Mouse (Mus musculus) brown adipose tissue, adult 24 weeks (tissue): ENCODE measurements around the gene Ndufb4. TPM values are rescaled to one million over a fixed set of nuclear protein-coding genes. Genes with fewer than 3 reads are reported as not detected.

Experiments
- H3K27ac ChIP-seq: fragments of 200-500 bp; replicated peaks from 2 replicates; pipeline ENCODE4 v1.5.1; 2012; ENCODE audit warnings: low read depth, mild to moderate bottlenecking, low read length
- H3K4me1 ChIP-seq: fragments of 200-500 bp; 2 replicates; pipeline ENCODE4 v1.6.1; 2012; ENCODE audit warnings: low read length, mixed read lengths; ENCODE audit not compliant: control insufficient read depth, insufficient read depth, insufficient read length
- H3K4me3 ChIP-seq: fragments of 200-500 bp; 2 replicates; pipeline ENCODE4 v1.5.1; 2012; ENCODE audit warnings: low read depth, mild to moderate bottlenecking, low read length, moderate library complexity; ENCODE audit not compliant: insufficient read depth
- polyA plus RNA-seq: library from polyadenylated mRNA; stranded (reverse); fragments of >200 nt; gene quantifications from 2 replicates; pipeline ENCODE4 v1.2.4, GENCODE M21; 2012; ENCODE audit not compliant: missing spikeins, insufficient read depth, insufficient read length

Ndufb4 gene
- polyA plus RNA-seq, 1 experiment, result 1,040 TPM

GRCm38 (mm10) chr16:37634578-37634977 lies 19.7 kb downstream of the Ndufb4 start:
- Histone ChIP-seq H3K27ac (no peak overlapping the region), H3K4me1 (no peaks in the 10 kb centered on the region), H3K4me3 (no peak overlapping the region)

GRCm38 (mm10) chr16:37629011-37629410 lies 25.2 kb downstream of the Ndufb4 start:
- no peak overlapping the region for H3K27ac ChIP-seq
- no peak overlapping the region for H3K4me3 ChIP-seq
- H3K4me1 ChIP-seq, result no peaks in the 10 kb centered on the region; the same call in 1 of the 2 replicates

GRCm38 (mm10) chr16:37628336-37628735 lies 25.9 kb downstream of the Ndufb4 start:
- H3K27ac ChIP-seq, result no peak overlapping the region
- H3K4me3 ChIP-seq, result no peak overlapping the region
- H3K4me1 ChIP-seq, result no peaks in the 10 kb centered on the region; the same call in 1 of the 2 replicates

GRCm38 (mm10) chr16:37626388-37626949 lies 27.8 kb downstream of the Ndufb4 start:
- Histone ChIP-seq H3K4me3 (no peak overlapping the region), H3K27ac (no peak overlapping the region), H3K4me1 (no peaks in the 10 kb centered on the region; the same call in 1 of the 2 replicates)

GRCm38 (mm10) chr16:37622919-37623318 lies 31.3 kb downstream of the Ndufb4 start:
- Histone ChIP-seq H3K4me1 (no peaks in the 10 kb centered on the region), H3K4me3 (no peak overlapping the region), H3K27ac (no peak overlapping the region)

GRCm38 (mm10) chr16:37622403-37622802 lies 31.9 kb downstream of the Ndufb4 start:
- no peaks in the 10 kb centered on the region for H3K4me1 ChIP-seq
- H3K4me3 ChIP-seq, result no peak overlapping the region

GRCm38 (mm10) chr16:37617695-37618094 lies 36.6 kb downstream of the Ndufb4 start:
- no peaks in the 10 kb centered on the region for H3K4me1 ChIP-seq
- no peak overlapping the region for H3K4me3 ChIP-seq
- no peak overlapping the region for H3K27ac ChIP-seq

More at GRCm38 (mm10) chr16:37622403-37622802, 31.9 kb downstream of the Ndufb4 start:
- no peak overlapping the region for H3K27ac ChIP-seq

- no peak overlapping the region for H3K27ac ChIP-seq
- H3K4me1 ChIP-seq, result no peaks in the 10 kb centered on the region
- no peak overlapping the region for H3K4me3 ChIP-seq
These were observed 38.1 kb downstream of the Ndufb4 start for GRCm38 (mm10) chr16:37616104-37616503.

GRCm38 (mm10) chr16:37615429-37615828 lies 38.8 kb downstream of the Ndufb4 start:
- Histone ChIP-seq H3K4me3 (no peak overlapping the region), H3K27ac (no peak overlapping the region), H3K4me1 (no peaks in the 10 kb centered on the region)

- no peaks in the 10 kb centered on the region for H3K4me1 ChIP-seq
- H3K4me3 ChIP-seq, result no peak overlapping the region
- H3K27ac ChIP-seq, result no peak overlapping the region
These were observed 39.7 kb downstream of the Ndufb4 start for GRCm38 (mm10) chr16:37614540-37614939.

- Histone ChIP-seq H3K4me3 (no peak overlapping the region), H3K27ac (no peak overlapping the region), H3K4me1 (no peaks in the 10 kb centered on the region)
These were observed 42.2 kb downstream of the Ndufb4 start for GRCm38 (mm10) chr16:37612013-37612412.

GRCm38 (mm10) chr16:37611072-37611471 lies 43.2 kb downstream of the Ndufb4 start:
- H3K4me1 ChIP-seq, result no peaks in the 10 kb centered on the region
- no peak overlapping the region for H3K4me3 ChIP-seq
- no peak overlapping the region for H3K27ac ChIP-seq

- Histone ChIP-seq H3K4me3 (no peak overlapping the region), H3K4me1 (no peaks in the 10 kb centered on the region), H3K27ac (no peak overlapping the region)
These were observed 43.9 kb downstream of the Ndufb4 start for GRCm38 (mm10) chr16:37610333-37610732.

GRCm38 (mm10) chr16:37604243-37604642 lies 50.0 kb downstream of the Ndufb4 start:
- no peak overlapping the region for H3K27ac ChIP-seq
- H3K4me3 ChIP-seq, result no peak overlapping the region
- no peaks in the 10 kb centered on the region for H3K4me1 ChIP-seq

GRCm38 (mm10) chr16:37603431-37603830 lies 50.8 kb downstream of the Ndufb4 start:
- Histone ChIP-seq H3K4me1 (no peaks in the 10 kb centered on the region), H3K4me3 (no peak overlapping the region), H3K27ac (no peak overlapping the region)

- Histone ChIP-seq H3K27ac (no peak overlapping the region), H3K4me1 (no peaks in the 10 kb centered on the region), H3K4me3 (no peak overlapping the region)
These were observed 54.9 kb downstream of the Ndufb4 start for GRCm38 (mm10) chr16:37599326-37599725.
